Mouse (Mus musculus) olfactory bulb, adult 2 months (tissue): ENCODE data around the gene Olfr331.

Experiments
- CTCF ChIP-seq: fragments of 200-500 bp; IDR thresholded peaks from 2 replicates; pipeline ENCODE4 v1.5.1; 2012; ENCODE audit warnings: low read depth, mild to moderate bottlenecking, low read length, moderate library complexity; ENCODE audit not compliant: insufficient read depth
- POLR2A ChIP-seq: fragments of 200-500 bp; IDR thresholded peaks from 2 replicates; pipeline ENCODE4 v1.6.1; 2012; ENCODE audit warnings: mild to moderate bottlenecking, low read depth, low read length, moderate library complexity; ENCODE audit not compliant: insufficient read depth

GRCm38 (mm10) chr11:58462170-58462569 lies 40.2 kb downstream of the Olfr331 start, which contains the start of gene Olfr30:
- TF ChIP-seq POLR2A (no peak), CTCF (no peak)
